Mouse (Mus musculus) bone marrow, adult 2 months (tissue): ENCODE data around the gene Dcaf4. TPM values are rescaled to one million over a fixed set of nuclear protein-coding genes. Genes with fewer than 3 reads are reported as not detected.

ENCODE experiments used
- H3K27ac ChIP-seq: fragments of 200-500 bp; 2 replicates; pipeline ENCODE4 v1.5.1; 2012; ENCODE audit warnings: low read depth, mild to moderate bottlenecking, control low read depth, inconsistent platforms, low read length; ENCODE audit not compliant: control insufficient read depth, poor library complexity, insufficient read depth
- H3K4me1 ChIP-seq: fragments of 200-500 bp; 2 replicates; pipeline ENCODE4 v1.6.1; 2011; ENCODE audit warnings: low read length; ENCODE audit not compliant: control insufficient read depth, insufficient read depth
- H3K4me3 ChIP-seq: fragments of 200-500 bp; replicated peaks from 2 replicates; pipeline ENCODE3; 2011; ENCODE audit warnings: mild to moderate bottlenecking, low read depth, low read length, control low read depth; ENCODE audit not compliant: control insufficient read depth
- CTCF ChIP-seq: fragments of 200-500 bp; IDR thresholded peaks from 2 replicates; pipeline ENCODE4 v1.5.1; 2011; ENCODE audit warnings: low read length, control low read depth; ENCODE audit not compliant: control insufficient read depth, insufficient read depth
- POLR2A ChIP-seq: fragments of 200-500 bp; IDR thresholded peaks from 2 replicates; pipeline ENCODE4 v1.6.1; 2011; ENCODE audit warnings: low read depth, mild to moderate bottlenecking, control low read depth, low read length, borderline replicate concordance; ENCODE audit not compliant: control insufficient read depth
- WGBS: fragments of 180-500 bp; shearing (Covaris S2); methylation state at CpG from one replicate; pipeline ENCODE4 v1.1.7; 2018; 5-methylcytosine and 5-hydroxymethylcytosine counted together
- polyA plus RNA-seq: library from polyadenylated mRNA; stranded (reverse); fragments of >200 nt; gene quantifications from 2 replicates; pipeline ENCODE4 v1.2.4, GENCODE M21; 2011; ENCODE audit warnings: low replicate concordance; ENCODE audit not compliant: missing spikeins, insufficient read depth, insufficient read length

The Dcaf4 gene
- polyA plus RNA-seq, 1 experiment = 22.7 TPM

DNA sequence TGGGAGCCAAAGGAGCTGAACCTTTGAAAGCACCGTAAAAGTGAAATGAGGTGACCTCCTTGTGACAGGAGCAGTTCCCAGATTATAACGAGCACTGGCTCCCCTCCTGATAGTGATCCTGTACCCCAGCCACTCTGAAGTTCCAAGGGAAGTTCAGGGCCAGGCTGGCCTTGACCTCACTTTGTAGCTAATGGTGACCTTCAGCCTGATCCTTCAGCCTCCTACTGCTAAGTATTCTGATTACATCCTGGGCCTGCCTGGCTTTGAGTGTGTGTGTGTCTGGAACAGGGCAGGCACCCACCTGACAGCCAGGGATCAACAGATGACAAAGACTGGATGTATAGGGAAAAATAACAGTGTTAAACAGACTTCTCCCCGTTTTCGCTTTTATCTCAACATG is 3.6 kb downstream of the Dcaf4 start:
- 93% methylated on average over 4 of the region's 4 CpGs for WGBS
- Histone ChIP-seq H3K4me1 (peaks cover 2% of the 10 kb centered on the region; the same call in 1 of the 2 replicates), H3K27ac (no peak overlapping the region), H3K4me3 (no peak overlapping the region)
- TF ChIP-seq CTCF = no peak
- TF ChIP-seq POLR2A = no peak

- TF ChIP-seq POLR2A (no peak), CTCF (no peak)
- WGBS = 78% methylated on average over 5 of the region's 5 CpGs
- no peak overlapping the region for H3K27ac ChIP-seq
- peaks cover 2% of the 10 kb centered on the region; the same call in 1 of the 2 replicates for H3K4me1 ChIP-seq
- H3K4me3 ChIP-seq = no peak overlapping the region
Observed at GRCm38 (mm10) chr12:83524329-83524728, 4.1 kb downstream of the Dcaf4 start.

- 86% methylated on average over 18 of the region's 18 CpGs for WGBS
- H3K4me1 ChIP-seq = peaks cover 2% of the 10 kb centered on the region; the same call in 1 of the 2 replicates
- H3K27ac ChIP-seq = no peak overlapping the region
- no peak overlapping the region for H3K4me3 ChIP-seq
- no peak for TF ChIP-seq CTCF
- TF ChIP-seq POLR2A = no peak
Observed at GRCm38 (mm10) chr12:83525822-83526544, 5.7 kb downstream of the Dcaf4 start.

GRCm38 (mm10) chr12:83527816-83528215 is 7.5 kb downstream of the Dcaf4 start:
- H3K4me1 ChIP-seq = peaks cover 2% of the 10 kb centered on the region; the same call in 1 of the 2 replicates

DNA sequence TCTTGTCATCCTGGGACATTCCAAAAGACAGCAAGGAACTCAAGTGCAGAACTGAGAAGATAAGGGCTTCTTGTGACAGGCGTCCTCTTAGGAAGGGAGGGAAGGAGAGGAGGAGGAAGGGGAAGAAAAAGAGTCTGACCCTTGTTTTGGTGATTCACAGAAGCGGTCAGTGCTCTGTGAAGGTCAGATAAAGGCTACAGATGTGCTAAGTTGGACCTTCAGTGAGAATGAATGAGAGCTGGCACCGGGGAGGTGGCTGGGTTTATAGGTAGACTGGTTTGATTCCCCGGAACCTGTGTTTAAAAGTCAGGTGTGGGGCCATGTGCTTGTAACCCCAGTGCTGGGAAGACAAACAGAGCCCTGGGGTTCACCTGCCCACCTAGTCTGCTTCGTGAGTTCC is 8.4 kb downstream of the Dcaf4 start:
- Histone ChIP-seq H3K27ac (no peak overlapping the region), H3K4me1 (peaks cover 2% of the 10 kb centered on the region; the same call in 1 of the 2 replicates), H3K4me3 (no peak overlapping the region)
- 81% methylated on average over 5 of the region's 5 CpGs for WGBS
- no peak for TF ChIP-seq POLR2A
- TF ChIP-seq CTCF = no peak

More at GRCm38 (mm10) chr12:83527816-83528215, 7.5 kb downstream of the Dcaf4 start:
- no peak overlapping the region for H3K27ac ChIP-seq
- WGBS = 90% methylated on average over 6 of the region's 6 CpGs
- H3K4me3 ChIP-seq = no peak overlapping the region
- no peak for TF ChIP-seq CTCF
- no peak for TF ChIP-seq POLR2A

DNA sequence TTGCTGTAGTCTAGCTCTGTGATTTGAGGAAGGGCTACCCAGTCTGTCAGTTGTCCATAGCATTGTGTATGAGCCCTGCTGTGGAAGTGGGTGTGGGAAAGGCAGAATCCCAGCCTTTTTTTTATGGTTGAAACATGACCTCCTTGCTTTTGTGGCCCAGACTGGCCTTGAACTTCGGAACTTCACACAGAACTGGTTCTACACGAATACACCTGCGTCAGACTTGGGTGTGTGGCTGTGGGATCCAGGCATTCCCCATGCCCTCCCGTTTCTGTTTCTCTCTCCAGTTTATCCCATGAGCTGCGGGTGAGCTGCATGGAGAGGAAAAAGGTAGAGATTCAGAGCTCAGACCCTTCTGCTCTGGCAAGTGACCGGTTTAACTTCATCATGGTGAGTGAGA is 11.7 kb downstream of the Dcaf4 start:
- Histone ChIP-seq H3K4me1 (peaks cover 2% of the 10 kb centered on the region; the same call in 1 of the 2 replicates), H3K4me3 (no peak overlapping the region), H3K27ac (no peak overlapping the region)
- WGBS = 89% methylated on average over 6 of the region's 6 CpGs
- no peak for TF ChIP-seq CTCF
- TF ChIP-seq POLR2A = no peak

DNA sequence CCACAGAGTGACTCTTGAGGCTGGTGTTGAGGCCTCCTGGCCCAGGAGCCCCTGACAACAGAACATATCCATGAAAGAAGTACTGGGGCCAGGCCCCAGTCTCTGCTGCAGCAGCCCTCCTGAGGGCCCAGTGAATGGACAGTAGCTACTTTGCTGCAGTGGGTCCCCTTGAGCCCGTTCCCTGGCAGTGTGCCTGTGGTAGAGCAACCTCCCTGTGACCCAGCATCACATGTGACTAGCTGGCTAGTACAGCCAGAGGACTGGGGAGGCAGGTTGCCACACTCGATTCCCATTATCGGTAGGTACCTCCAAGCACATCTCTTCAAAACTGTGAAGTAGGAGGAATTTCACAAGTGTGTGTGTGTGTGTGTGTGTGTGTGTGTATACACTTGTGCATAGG is 12.7 kb downstream of the Dcaf4 start:
- Histone ChIP-seq H3K4me1 (no peaks in the 10 kb centered on the region), H3K4me3 (no peak overlapping the region), H3K27ac (no peak overlapping the region)
- 78% methylated on average over 3 of the region's 3 CpGs for WGBS
- TF ChIP-seq CTCF (no peak), POLR2A (no peak)

GRCm38 (mm10) chr12:83534190-83534589 is 13.9 kb downstream of the Dcaf4 start:
- TF ChIP-seq CTCF (no peak), POLR2A (no peak)
- 73% methylated on average over 3 of the region's 3 CpGs for WGBS
- no peak overlapping the region for H3K27ac ChIP-seq
- no peaks in the 10 kb centered on the region; the same call in 1 of the 2 replicates for H3K4me1 ChIP-seq
- H3K4me3 ChIP-seq = no peak overlapping the region
